Mouse (Mus musculus) hematopoietic multipotent progenitor cell, adult 10-12 weeks (in vitro differentiated cells): Measurements from ENCODE around the gene Plxnc1. TPM values are rescaled to one million over a fixed set of nuclear protein-coding genes. Genes with fewer than 3 reads are reported as not detected.

Experiments
- polyA plus RNA-seq: library from polyadenylated mRNA; stranded (reverse); fragments of >175 nt; gene quantifications from 2 replicates; pipeline ENCODE4 v1.2.3, GENCODE M21; 2012; ENCODE audit warnings: low replicate concordance

Plxnc1 gene
- 9.8 and 27.1 TPM in 2 replicates for polyA plus RNA-seq

DNA sequence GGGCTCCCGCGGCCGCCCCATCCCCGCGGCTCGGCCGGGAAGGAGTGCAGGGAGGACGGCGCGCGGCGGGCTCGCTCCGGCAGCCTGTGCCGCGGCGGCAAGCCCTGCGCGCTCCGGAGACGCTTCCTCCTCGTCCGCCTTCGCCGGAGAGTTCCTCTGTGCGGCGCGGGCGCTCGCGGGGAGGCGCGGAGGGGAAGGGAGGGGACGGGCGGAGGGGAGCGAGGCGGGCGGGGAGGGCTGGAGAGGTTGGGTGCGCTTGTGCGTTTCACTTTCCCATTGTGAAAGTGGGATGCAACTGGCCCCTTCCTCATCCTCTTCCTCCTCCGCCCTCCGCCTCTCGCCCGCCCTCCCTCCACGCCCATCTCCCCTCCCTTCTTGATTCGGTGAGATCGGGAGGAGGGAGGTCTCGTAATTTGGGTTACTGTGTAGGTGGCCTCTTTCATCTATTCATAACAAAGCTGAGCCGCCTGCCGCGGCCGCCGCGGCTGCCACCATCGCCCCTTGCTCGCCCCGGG is at the start of gene Plxnc1:
Gene Plxnc1 (minus strand): TSS at position 145 of the 515 bp plus-strand sequence.

